Mouse (Mus musculus): ENCODE results near the gene Pcdh8. TPM values are rescaled to one million over a fixed set of nuclear protein-coding genes. Genes with fewer than 3 reads are reported as not detected.

The Pcdh8 gene
- total and polyA plus RNA-seq, 2 experiments from 2014 or later: 30.1 to 103 TPM

DNA sequence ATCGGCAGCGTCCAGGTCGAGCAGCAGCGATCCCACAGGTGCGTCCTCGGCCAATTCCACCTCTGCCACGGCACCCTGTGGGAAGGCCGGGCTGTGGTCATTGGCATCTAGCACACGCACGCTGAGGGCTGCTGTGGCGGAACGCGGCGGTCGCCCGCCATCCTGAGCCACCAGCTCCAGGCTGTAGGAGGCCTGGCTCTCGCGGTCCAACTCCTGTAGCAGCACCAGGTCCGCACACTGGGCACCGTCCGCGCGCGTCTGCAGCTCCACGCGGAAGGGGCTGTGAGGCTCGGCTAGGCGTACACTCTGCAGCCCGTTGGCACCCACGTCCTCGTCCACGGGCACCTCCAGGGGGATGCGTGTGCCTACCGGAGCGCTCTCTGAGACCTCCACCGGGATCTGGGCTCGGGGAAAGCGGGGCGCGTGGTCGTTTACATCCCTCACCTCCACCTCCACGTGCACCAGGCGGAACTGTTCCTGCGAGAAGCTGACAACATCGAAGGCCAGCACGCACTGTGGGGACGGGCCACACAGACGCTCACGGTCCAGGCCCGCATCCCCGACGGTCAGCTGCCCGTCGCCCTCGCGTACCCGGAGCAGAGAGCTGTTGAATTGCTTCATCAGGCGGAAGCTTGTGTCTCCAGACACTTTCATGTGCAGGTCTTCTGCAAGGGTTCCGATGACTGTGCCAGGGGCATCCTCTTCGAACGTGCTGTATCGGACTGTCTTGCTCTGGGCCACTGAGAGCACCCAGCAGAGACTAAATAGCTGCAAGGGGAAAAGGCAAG, 612 bp downstream of the Pcdh8 start:
- peak overlapping the region; percentile 82 for H3K27ac ChIP-seq
- 1% methylated on average over 60 of the region's 62 CpGs for WGBS
- peak overlapping the region; percentile 68 for H3K4me2 ChIP-seq (ENCODE audit: low read depth, low read length)
- H3K27me3 ChIP-seq (ENCODE audit: insufficient read depth, low read length): peaks cover 16% of the 10 kb centered on the region; the same call in 1 of the 2 replicates
- peak overlapping the region; percentile 47 for H3K4me3 ChIP-seq (ENCODE audit: low read length)
- peak; percentile 40 for DNase-seq (ENCODE audit: low spot score)
- H3K36me3 ChIP-seq (ENCODE audit: insufficient read depth, low read length): no peaks in the 10 kb centered on the region
- TF ChIP-seq CTCF (IDR thresholded peaks at IDR 0.05; ENCODE audit: low read depth): peak; percentile 12; the same call in 1 of the 2 replicates
- H3K9ac ChIP-seq (replicated peaks; ENCODE audit: low read length): peak overlapping the region; percentile 63
- ATAC-seq: peak; percentile 46
- no peaks in the 10 kb centered on the region for H3K9me3 ChIP-seq (ENCODE audit: low read length)
- H3K4me1 ChIP-seq (ENCODE audit: insufficient read depth, low read length): peaks cover 3% of the 10 kb centered on the region; the same call in 1 of the 2 replicates

GRCm38 (mm10) chr14:79769618-79770017, 1.5 kb downstream of the Pcdh8 start:
- Histone ChIP-seq H3K4me2 (ENCODE audit: low read depth, low read length) (peak overlapping the region; percentile 68), H3K9me3 (ENCODE audit: low read length) (no peaks in the 10 kb centered on the region), H3K27me3 (ENCODE audit: insufficient read depth, low read length) (peaks cover 16% of the 10 kb centered on the region; the same call in 1 of the 2 replicates), H3K27ac (peak overlapping the region; percentile 82), H3K4me1 (ENCODE audit: insufficient read depth, low read length) (peaks cover 3% of the 10 kb centered on the region; the same call in 1 of the 2 replicates), H3K4me3 (ENCODE audit: low read length) (peak overlapping the region; percentile 47), H3K9ac (replicated peaks; ENCODE audit: low read length) (peak overlapping the region; percentile 63), H3K36me3 (ENCODE audit: insufficient read depth, low read length) (no peaks in the 10 kb centered on the region)
- peak; percentile 89 for TF ChIP-seq CTCF (IDR thresholded peaks at IDR 0.05; ENCODE audit: low read depth)
- DNase-seq (ENCODE audit: low spot score) (peak; percentile 87), ATAC-seq (peak; percentile 19)
- 2% methylated on average over 44 of the region's 46 CpGs for WGBS

GRCm38 (mm10) chr14:79768996-79769395, 2.1 kb downstream of the Pcdh8 start:
- H3K27me3 ChIP-seq (ENCODE audit: insufficient read depth, low read length): peaks cover 16% of the 10 kb centered on the region; the same call in 1 of the 2 replicates
- DNase-seq (ENCODE audit: low spot score): peak; percentile 66
- TF ChIP-seq CTCF (IDR thresholded peaks at IDR 0.05; ENCODE audit: low read depth): peak; percentile 45; the same call in 1 of the 2 replicates
- no peaks in the 10 kb centered on the region for H3K9me3 ChIP-seq (ENCODE audit: low read length)
- peak overlapping the region; percentile 68 for H3K4me2 ChIP-seq (ENCODE audit: low read depth, low read length)
- ATAC-seq: no peak
- H3K4me3 ChIP-seq (ENCODE audit: low read length): peak overlapping the region; percentile 47
- 1% methylated on average over 30 of the region's 30 CpGs for WGBS
- peak overlapping the region; percentile 82; the same call in 1 of the 2 replicates for H3K27ac ChIP-seq
- H3K4me1 ChIP-seq (ENCODE audit: insufficient read depth, low read length): peaks cover 3% of the 10 kb centered on the region; the same call in 1 of the 2 replicates
- H3K9ac ChIP-seq (replicated peaks; ENCODE audit: low read length): peak overlapping the region; percentile 63
- H3K36me3 ChIP-seq (ENCODE audit: insufficient read depth, low read length): no peaks in the 10 kb centered on the region

GRCm38 (mm10) chr14:79768076-79768830, 2.9 kb downstream of the Pcdh8 start:
- H3K9ac ChIP-seq (replicated peaks; ENCODE audit: low read length): peak overlapping the region; percentile 63
- ATAC-seq (no peak), DNase-seq (ENCODE audit: low spot score) (peak; percentile 31)
- H3K4me3 ChIP-seq (ENCODE audit: low read length): peak overlapping the region; percentile 47
- H3K27me3 ChIP-seq (ENCODE audit: insufficient read depth, low read length): peaks cover 16% of the 10 kb centered on the region; the same call in 1 of the 2 replicates
- WGBS: 2% methylated on average over 51 of the region's 59 CpGs
- H3K36me3 ChIP-seq (ENCODE audit: insufficient read depth, low read length): no peaks in the 10 kb centered on the region
- peak overlapping the region; percentile 68 for H3K4me2 ChIP-seq (ENCODE audit: low read depth, low read length)
- no peak overlapping the region for H3K27ac ChIP-seq
- peaks cover 3% of the 10 kb centered on the region; the same call in 1 of the 2 replicates for H3K4me1 ChIP-seq (ENCODE audit: insufficient read depth, low read length)
- no peaks in the 10 kb centered on the region for H3K9me3 ChIP-seq (ENCODE audit: low read length)
- peak; percentile 32; the same call in 1 of the 2 replicates for TF ChIP-seq CTCF (IDR thresholded peaks at IDR 0.05; ENCODE audit: low read depth)

- H3K36me3 ChIP-seq (ENCODE audit: insufficient read depth, low read length): no peaks in the 10 kb centered on the region
- H3K27me3 ChIP-seq (ENCODE audit: insufficient read depth, low read length): peaks cover 16% of the 10 kb centered on the region; the same call in 1 of the 2 replicates
- no peak overlapping the region for H3K27ac ChIP-seq
- no peak for DNase-seq (ENCODE audit: low spot score)
- peak overlapping the region; percentile 47 for H3K4me3 ChIP-seq (ENCODE audit: low read length)
- H3K9ac ChIP-seq (replicated peaks; ENCODE audit: low read length): peak overlapping the region; percentile 63; the same call in 1 of the 2 replicates
- ATAC-seq: no peak
- TF ChIP-seq CTCF (IDR thresholded peaks at IDR 0.05; ENCODE audit: low read depth): no peak
- H3K9me3 ChIP-seq (ENCODE audit: low read length): no peaks in the 10 kb centered on the region
- WGBS: 11% methylated on average over 11 of the region's 11 CpGs
- peaks cover 3% of the 10 kb centered on the region; the same call in 1 of the 2 replicates for H3K4me1 ChIP-seq (ENCODE audit: insufficient read depth, low read length)
- H3K4me2 ChIP-seq (ENCODE audit: low read depth, low read length): peak overlapping the region; percentile 68
These were observed 3.5 kb downstream of the Pcdh8 start for GRCm38 (mm10) chr14:79767601-79768000.

GRCm38 (mm10) chr14:79765196-79765765, 5.8 kb downstream of the Pcdh8 start:
- Histone ChIP-seq H3K36me3 (ENCODE audit: insufficient read depth, low read length) (no peaks in the 10 kb centered on the region), H3K9me3 (ENCODE audit: low read length) (no peaks in the 10 kb centered on the region), H3K4me3 (ENCODE audit: low read length) (no peak overlapping the region), H3K27ac (no peak overlapping the region), H3K27me3 (ENCODE audit: insufficient read depth, low read length) (peaks cover 13% of the 10 kb centered on the region; the same call in 1 of the 2 replicates), H3K4me1 (ENCODE audit: insufficient read depth, low read length) (no peaks in the 10 kb centered on the region; the same call in 1 of the 2 replicates), H3K9ac (replicated peaks; ENCODE audit: low read length) (no peak overlapping the region), H3K4me2 (ENCODE audit: low read depth, low read length) (no peak overlapping the region)
- WGBS: 53% methylated on average over 6 of the region's 6 CpGs
- no peak for TF ChIP-seq CTCF (IDR thresholded peaks at IDR 0.05; ENCODE audit: low read depth)
- no peak for DNase-seq (ENCODE audit: low spot score)
- ATAC-seq: no peak
